Mouse (Mus musculus) liver, adult 2 months (tissue): Measurements from ENCODE around the gene Rbms1.

Source experiments
- CTCF ChIP-seq: fragments of 200-500 bp; IDR thresholded peaks from 2 replicates; pipeline ENCODE4 v1.5.1; 2011; ENCODE audit warnings: low read depth, low read length, control low read depth
- POLR2A ChIP-seq: fragments of 200-500 bp; IDR thresholded peaks from 2 replicates; pipeline ENCODE4 v1.6.1; 2011; ENCODE audit warnings: low read length, control low read depth; ENCODE audit not compliant: insufficient read depth; ENCODE audit errors: extremely low read depth

DNA sequence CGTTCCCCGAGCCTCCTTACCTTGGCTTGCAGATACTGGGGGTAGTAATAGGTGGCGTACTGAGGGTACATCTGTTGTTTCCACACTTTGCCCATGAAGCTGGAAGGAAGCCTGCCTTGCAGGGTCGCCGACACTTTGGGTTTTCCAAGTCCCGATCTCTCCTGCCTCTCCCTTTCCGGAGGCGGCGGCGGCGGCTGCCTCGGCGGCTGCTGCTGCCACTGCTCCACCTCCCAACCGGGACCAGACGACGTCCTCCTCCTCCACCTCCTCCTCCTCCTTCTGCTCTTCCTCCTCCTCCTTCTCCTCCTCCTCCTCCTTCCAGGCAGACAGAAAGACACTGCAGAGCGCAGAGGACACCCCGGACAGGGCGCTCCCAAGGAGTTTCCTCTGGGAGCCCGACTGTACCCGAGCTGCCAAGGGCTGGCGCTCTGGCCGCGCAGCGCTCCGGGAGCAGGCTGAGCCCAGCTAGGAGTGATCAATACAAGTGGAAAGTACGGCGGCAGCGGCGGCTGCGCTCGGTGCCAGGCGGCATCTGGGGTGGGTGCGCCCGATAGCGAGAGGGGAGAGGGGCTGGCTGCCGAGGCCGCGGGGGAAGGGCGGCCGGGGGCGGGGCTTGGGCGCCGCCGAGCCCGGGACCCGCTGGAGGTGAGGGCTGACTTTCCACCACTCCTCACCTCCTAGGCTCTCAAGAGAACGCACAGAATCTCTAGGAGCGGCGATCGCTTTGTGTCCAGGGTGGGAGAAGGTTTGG lies at the start of gene Rbms1:
- TF ChIP-seq POLR2A (peak; percentile 79), CTCF (no peak)
